Mouse (Mus musculus) erythroblast, embryonic 14.5 days (primary cell): Measurements from ENCODE around the gene Acot2. TPM values are rescaled to one million over a fixed set of nuclear protein-coding genes. Genes with fewer than 3 reads are reported as not detected.
"Not testable (repeated sequence)": the region's sequence is repeated elsewhere in the genome, so short reads cannot be mapped to it uniquely, and the experiment has no call there.

ENCODE experiments used
- H3K27me3 ChIP-seq: 2 replicates; pipeline ENCODE4 v1.6.1; 2012; ENCODE audit warnings: inconsistent platforms; ENCODE audit not compliant: control insufficient read depth
- H3K36me3 ChIP-seq: 2 replicates; pipeline ENCODE4 v1.6.1; 2012; ENCODE audit warnings: mild to moderate bottlenecking, inconsistent platforms; ENCODE audit not compliant: control insufficient read depth
- H3K4me1 ChIP-seq: 2 replicates; pipeline ENCODE4 v1.6.1; 2012; ENCODE audit warnings: inconsistent platforms; ENCODE audit not compliant: control insufficient read depth
- H3K4me3 ChIP-seq: replicated peaks from 2 replicates; pipeline ENCODE3; 2012; ENCODE audit warnings: moderate library complexity, mild to moderate bottlenecking, inconsistent platforms
- H3K9me3 ChIP-seq: 2 replicates; pipeline ENCODE4 v1.6.1; 2012; ENCODE audit warnings: low read length, inconsistent platforms, mixed read lengths; ENCODE audit not compliant: control insufficient read depth
- GATA1 ChIP-seq: IDR thresholded peaks from 2 replicates; pipeline ENCODE4 v1.6.1; 2012; ENCODE audit warnings: low read length, inconsistent platforms, mixed read lengths
- TAL1 ChIP-seq: IDR thresholded peaks from 3 replicates; pipeline ENCODE4 v1.6.1; 2012; ENCODE audit warnings: low read length, inconsistent platforms, mixed read lengths
- polyA plus RNA-seq: library from polyadenylated mRNA; stranded (reverse); fragments of >175 nt; gene quantifications from 2 replicates; pipeline ENCODE4 v1.2.3, GENCODE M21; 2012

The Acot2 gene
- polyA plus RNA-seq, 1 experiment = 0.05 TPM

- Histone ChIP-seq H3K4me1 (no peaks in the 10 kb centered on the region; the same call in 1 of the 2 replicates), H3K9me3 (no peaks in the 10 kb centered on the region), H3K4me3 (peak overlapping the region; percentile 32), H3K36me3 (no peaks in the 10 kb centered on the region), H3K27me3 (peaks cover 35% of the 10 kb centered on the region)
- TF ChIP-seq GATA1 (no peak), TAL1 (no peak)
These were observed 22.5 kb downstream of the Acot2 start for GRCm38 (mm10) chr12:84010201-84010600.

- Histone ChIP-seq H3K9me3 (no peaks in the 10 kb centered on the region), H3K27me3 (peaks cover 35% of the 10 kb centered on the region), H3K4me3 (no peak overlapping the region), H3K4me1 (no peaks in the 10 kb centered on the region; the same call in 1 of the 2 replicates), H3K36me3 (no peaks in the 10 kb centered on the region)
- TF ChIP-seq GATA1 (no peak), TAL1 (no peak)
These were observed 23.8 kb downstream of the Acot2 start for GRCm38 (mm10) chr12:84011251-84012040.

GRCm38 (mm10) chr12:84013130-84013529, 25.5 kb downstream of the Acot2 start:
- H3K27me3 ChIP-seq = peaks cover 34% of the 10 kb centered on the region
- no peaks in the 10 kb centered on the region; the same call in 1 of the 2 replicates for H3K4me1 ChIP-seq
- no peak for TF ChIP-seq GATA1
- H3K4me3 ChIP-seq = no peak overlapping the region
- no peaks in the 10 kb centered on the region for H3K9me3 ChIP-seq
- H3K36me3 ChIP-seq = no peaks in the 10 kb centered on the region

- no peak overlapping the region for H3K4me3 ChIP-seq
- no peaks in the 10 kb centered on the region; the same call in 1 of the 2 replicates for H3K4me1 ChIP-seq
- TF ChIP-seq TAL1 = no peak
- no peak for TF ChIP-seq GATA1
- H3K9me3 ChIP-seq = no peaks in the 10 kb centered on the region
- H3K36me3 ChIP-seq = no peaks in the 10 kb centered on the region
- peaks cover 29% of the 10 kb centered on the region for H3K27me3 ChIP-seq
These were observed 26.0 kb downstream of the Acot2 start for GRCm38 (mm10) chr12:84013701-84014100.

GRCm38 (mm10) chr12:84020528-84020927, 32.9 kb downstream of the Acot2 start:
- H3K4me1 ChIP-seq, H3K27me3 ChIP-seq, H3K36me3 ChIP-seq, H3K9me3 ChIP-seq, H3K4me3 ChIP-seq: not testable (repeated sequence)

GRCm38 (mm10) chr12:84022266-84022665, 34.6 kb downstream of the Acot2 start:
- H3K4me1 ChIP-seq, H3K27me3 ChIP-seq, H3K36me3 ChIP-seq, H3K9me3 ChIP-seq, H3K4me3 ChIP-seq: not testable (repeated sequence)

- no peaks in the 10 kb centered on the region for H3K4me1 ChIP-seq
- no peaks in the 10 kb centered on the region for H3K27me3 ChIP-seq
- TF ChIP-seq TAL1 = no peak
- no peak for TF ChIP-seq GATA1
- H3K4me3 ChIP-seq = no peak overlapping the region
- no peaks in the 10 kb centered on the region for H3K36me3 ChIP-seq
- no peaks in the 10 kb centered on the region for H3K9me3 ChIP-seq
These were observed 35.5 kb downstream of the Acot2 start for GRCm38 (mm10) chr12:84023052-84023745.

GRCm38 (mm10) chr12:84025888-84026287, 38.2 kb downstream of the Acot2 start:
- TF ChIP-seq TAL1 = no peak
- TF ChIP-seq GATA1 = no peak
- H3K4me3 ChIP-seq = no peak overlapping the region
- no peaks in the 10 kb centered on the region for H3K27me3 ChIP-seq
- H3K36me3 ChIP-seq = no peaks in the 10 kb centered on the region
- H3K9me3 ChIP-seq = no peaks in the 10 kb centered on the region
- no peaks in the 10 kb centered on the region for H3K4me1 ChIP-seq

- H3K9me3 ChIP-seq, H3K4me1 ChIP-seq, H3K27me3 ChIP-seq, H3K36me3 ChIP-seq, H3K4me3 ChIP-seq: not testable (repeated sequence)
These were observed 40.7 kb downstream of the Acot2 start for GRCm38 (mm10) chr12:84028328-84028727.

GRCm38 (mm10) chr12:84029043-84029442, 41.4 kb downstream of the Acot2 start:
- not testable (repeated sequence) for H3K9me3 ChIP-seq, H3K27me3 ChIP-seq, H3K4me1 ChIP-seq, H3K36me3 ChIP-seq, H3K4me3 ChIP-seq
